Mouse (Mus musculus) lung, postnatal 0 days (tissue): ENCODE data around the gene Aspa.

Source experiments
- CTCF ChIP-seq: IDR thresholded peaks from 2 replicates; pipeline ENCODE4 v1.5.1; 2016; ENCODE audit warnings: antibody characterized with exemption, mild to moderate bottlenecking
- EP300 ChIP-seq: IDR thresholded peaks from 2 replicates; pipeline ENCODE4 v1.6.1; 2016; ENCODE audit warnings: antibody characterized with exemption, mild to moderate bottlenecking, control low read depth

DNA sequence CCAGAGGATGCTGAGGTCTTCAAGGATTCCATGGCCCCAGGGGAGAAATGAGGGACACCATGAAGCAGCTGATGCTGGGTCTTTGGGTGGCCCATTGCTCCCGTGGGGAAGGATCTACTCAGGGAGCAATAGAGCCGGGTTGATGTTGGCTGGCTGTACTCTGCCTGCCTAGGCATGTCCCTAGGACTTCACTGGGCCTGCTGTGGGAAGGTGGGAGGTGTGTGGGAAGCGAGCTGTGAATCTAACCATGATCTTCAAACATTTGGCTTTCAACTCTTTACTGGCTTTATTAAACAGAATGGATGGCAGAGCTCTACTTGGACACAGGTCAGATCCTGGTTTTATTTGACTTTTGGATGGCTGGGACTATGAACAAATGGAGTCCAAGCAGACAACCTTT lies 68.9 kb downstream of the Aspa start:
- TF ChIP-seq CTCF (no peak), EP300 (no peak)
